8 mouse cellular contexts compared by ENCODE assay signal in the genomic region with DNA sequence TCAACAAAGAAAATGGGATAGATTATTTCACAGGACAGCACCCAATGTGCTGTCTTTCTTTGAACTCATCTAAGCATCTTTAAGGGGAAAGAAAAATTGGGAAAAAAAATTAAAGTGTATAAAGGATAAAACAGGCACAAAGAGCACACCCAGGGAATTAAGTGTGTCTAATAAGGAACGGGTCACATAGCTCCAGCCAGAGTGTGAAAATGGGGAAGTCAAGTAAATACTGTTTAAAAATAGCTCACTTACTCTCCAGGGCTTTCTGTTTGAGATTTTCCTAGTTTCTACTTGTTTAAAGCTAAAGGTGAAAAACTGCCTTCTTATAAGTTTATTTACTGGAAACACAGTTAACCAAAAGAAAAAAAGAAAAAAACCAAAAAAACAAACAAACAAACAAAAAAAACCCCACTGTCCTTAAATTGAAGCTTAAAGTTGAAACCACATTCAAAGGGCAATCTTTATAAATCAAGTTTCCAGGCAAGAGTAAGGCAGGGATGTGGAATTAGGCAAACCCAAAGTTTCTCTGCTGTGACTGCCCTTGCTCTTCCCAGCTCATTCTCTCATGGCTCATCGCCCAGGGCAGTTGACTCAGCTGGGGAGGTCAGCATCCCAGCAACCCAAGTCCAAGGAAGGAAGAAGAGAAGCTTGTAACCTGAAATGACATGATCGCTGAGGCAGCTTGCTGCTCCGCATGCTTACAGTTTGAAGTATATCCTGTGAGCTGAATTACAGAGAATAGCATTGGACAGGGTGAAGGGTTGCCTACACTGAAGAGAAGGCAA. TPM values are rescaled to one million over a fixed set of nuclear protein-coding genes. Genes with fewer than 3 reads are reported as not detected.
A peak's percentile ranks its signal among the peaks of the same experiment; 100 is the strongest.
DNase-seq lines count a peak whose midpoint lies in the region; ATAC-seq and TF ChIP-seq lines count a peak whose summit lies in the region.
"Had no signal": no experiment of that assay in that cellular context is flagged by ENCODE, and none has a peak within 500 bp of the region (broad histone marks: within the 10 kb centered on the region; RNA-seq: fewer than 3 reads in every experiment).

No protein-coding gene starts in this region.

- no peak overlapping the region for H3K4me3 ChIP-seq in kidney, adult 2 months (ENCODE audit: insufficient read depth, low read depth, low read length)
- no peak overlapping the region for H3K4me3 ChIP-seq in intestine, embryonic 15.5 days (replicated peaks)

- H3K36me3 ChIP-seq in kidney, adult 2 months (ENCODE audit: control insufficient read depth, insufficient read depth, low read length), result no peaks in the 10 kb centered on the region
- H3K36me3 ChIP-seq in intestine, embryonic 15.5 days, result no peaks in the 10 kb centered on the region

- H3K9me3 ChIP-seq in intestine, embryonic 15.5 days, result no peaks in the 10 kb centered on the region

- H3K4me1 ChIP-seq in kidney, adult 2 months (ENCODE audit: control insufficient read depth, insufficient read depth, low read length), result no peaks in the 10 kb centered on the region
- no peaks in the 10 kb centered on the region for H3K4me1 ChIP-seq in intestine, embryonic 15.5 days (replicated peaks)

- TF ChIP-seq POLR2A in kidney, adult 2 months (IDR thresholded peaks at IDR 0.05; ENCODE audit: low read depth, low read length), result no peak

- H3K27ac ChIP-seq in kidney, adult 2 months (ENCODE audit: insufficient read depth, low read depth, low read length), result no peak overlapping the region
- H3K27ac ChIP-seq in intestine, embryonic 15.5 days, result no peak overlapping the region

- no peak overlapping the region for H3K9ac ChIP-seq in intestine, embryonic 15.5 days

- DNase-seq in retina, postnatal 1 day, result peak; percentile 43
- no peak for DNase-seq in retina, embryonic 14.5 days (ENCODE audit: low spot score)
- peak; percentile 29 for DNase-seq in embryo, embryonic 10.5 days (ENCODE audit: low spot score)
- DNase-seq in kidney, adult 2 months, result peak; percentile 41
- peak; percentile 5 for DNase-seq in testis, postnatal 14 days (ENCODE audit: low spot score)
- DNase-seq in right cerebral cortex, postnatal 10 days (ENCODE audit: low spot score in 2 of 2), result no peak

- WGBS in kidney, adult 2 months, result 21% methylated on average over 4 of the region's 4 CpGs
- WGBS in intestine, embryonic 15.5 days, result 71% methylated on average over 4 of the region's 4 CpGs

- no peaks in the 10 kb centered on the region; the same call in 1 of the 2 replicates for H3K27me3 ChIP-seq in kidney, adult 2 months (replicated peaks; ENCODE audit: control insufficient read depth, insufficient read depth, low read length)
- no peaks in the 10 kb centered on the region for H3K27me3 ChIP-seq in intestine, embryonic 15.5 days (replicated peaks)

- no peak for ATAC-seq in intestine, embryonic 15.5 days

- no peak for TF ChIP-seq CTCF in kidney, adult 2 months (conservative IDR thresholded peaks at IDR 0.05; ENCODE audit: insufficient read depth, insufficient read length, low read depth, low read length)

- H3K4me2 ChIP-seq in intestine, embryonic 15.5 days (replicated peaks), result no peak overlapping the region
- H3K4me2 ChIP-seq: midbrain, embryonic 11.5 days had no signal

RNA-seq across cellular contexts. Expression of a gene that starts 57.5 kb away (rescaled TPM):
- 0.77 and 1.7 TPM in 2 replicates for polyA plus RNA-seq in kidney, adult 2 months (2012; rRNA removed)
- 1.6 and 1.7 TPM in 2 replicates for polyA plus RNA-seq in intestine, embryonic 15.5 days (2015; fragmentation: Nextera tagmentation; extraction: Ambion mirVana)

Comparison
In these comparisons a context has a peak if more than half of its experiments do, and no peak if none do; other contexts are left out.
1. DNase-seq: peak in retina, postnatal 1 day (single experiment), embryo, embryonic 10.5 days (single experiment), kidney, adult 2 months (single experiment) and testis, postnatal 14 days (single experiment); none in retina, embryonic 14.5 days (single experiment) and right cerebral cortex, postnatal 10 days (0 of 2).